Mouse (Mus musculus): ENCODE data around the gene Tmcc2. TPM values are rescaled to one million over a fixed set of nuclear protein-coding genes. Genes with fewer than 3 reads are reported as not detected.

Gene Tmcc2
- total and polyA plus RNA-seq, 3 experiments: 4.1 to 7.2 TPM; not detected in 1

- TF ChIP-seq UBTF (IDR thresholded peaks at IDR 0.05; ENCODE audit: borderline replicate concordance, insufficient read depth, low read depth, low read length) (no peak), NRF1 (IDR thresholded peaks at IDR 0.05; ENCODE audit: insufficient read depth, low read depth, low read length, poor library complexity, severe bottlenecking) (peak; percentile 31; the same call in 1 of the 2 replicates), POLR2AphosphoS5 (IDR thresholded peaks at IDR 0.05; ENCODE audit: borderline replicate concordance, low read depth, low read length) (no peak), MXI1 (IDR thresholded peaks at IDR 0.05; ENCODE audit: low read depth, low read length) (peak; percentile 91), CHD1 (IDR thresholded peaks at IDR 0.05; ENCODE audit: low read depth, low read length) (no peak), GATA1 (IDR thresholded peaks at IDR 0.05; ENCODE audit: low read depth, low read length) (peak; percentile 100), HCFC1 (IDR thresholded peaks at IDR 0.05; ENCODE audit: low read depth, low read length) (peak; percentile 58; the same call in 1 of the 2 replicates), ZNF384 (IDR thresholded peaks at IDR 0.05; ENCODE audit: low read depth, low read length) (0 out of 2 replicates have a peak, but pooled peaks have one; percentile 42), USF1 (IDR thresholded peaks at IDR 0.05; ENCODE audit: low read depth, low read length) (peak; percentile 75; the same call in 1 of the 2 replicates), ELF1 (IDR thresholded peaks at IDR 0.05; ENCODE audit: low read depth, low read length) (peak; percentile 49; the same call in 1 of the 2 replicates), MYB (IDR thresholded peaks at IDR 0.05; ENCODE audit: low read depth, low read length) (peak; percentile 67; the same call in 1 of the 2 replicates), MYC (IDR thresholded peaks at IDR 0.05; ENCODE audit: low read depth, low read length) (peak; percentile 85), SMC3 (IDR thresholded peaks at IDR 0.05; ENCODE audit: low read depth, low read length) (peak; percentile 81), ZKSCAN1 (IDR thresholded peaks at IDR 0.05; ENCODE audit: low read depth, low read length) (no peak), KAT2A (conservative IDR thresholded peaks at IDR 0.05; ENCODE audit: low read depth, low read length) (no peak; the same call in 1 of the 2 replicates), MAZ (IDR thresholded peaks at IDR 0.05; ENCODE audit: low read depth, low read length) (peak; percentile 95), TBP (IDR thresholded peaks at IDR 0.05; ENCODE audit: low read depth, low read length) (0 out of 2 replicates have a peak, but pooled peaks have one; percentile 43), MAFK (IDR thresholded peaks at IDR 0.05; ENCODE audit: borderline replicate concordance, low read depth, low read length) (peak; percentile 88; the same call in 1 of the 2 replicates), MEF2A (IDR thresholded peaks at IDR 0.05; ENCODE audit: extremely low read depth, insufficient replicate concordance, low read depth, low read length, poor library complexity, severe bottlenecking) (no peak)
Measured at GRCm38 (mm10) chr1:132367692-132368506, 23.2 kb downstream of the Tmcc2 start (continued).

GRCm38 (mm10) chr1:132366937-132367336, 24.1 kb downstream of the Tmcc2 start:
- DNase-seq (ENCODE audit: low read depth, low spot score): no peak
- H3K4me3 ChIP-seq (ENCODE audit: control insufficient read depth in 1 of 2, insufficient read depth in 1 of 2, low read depth in 2 of 2, low read length in 2 of 2): no peak overlapping the region
- H3K9me3 ChIP-seq (replicated peaks; ENCODE audit: insufficient read depth, low read length): no peaks in the 10 kb centered on the region
- no peak overlapping the region; the same call in 1 of the 2 replicates for H3K9ac ChIP-seq (ENCODE audit: control insufficient read depth, low read depth, low read length, poor library complexity, severe bottlenecking)
- peaks cover 0 to 23% of the 10 kb centered on the region in 2 experiments; a peak in 2 of 4 replicates for H3K36me3 ChIP-seq (ENCODE audit: control insufficient read depth in 1 of 2, insufficient read depth in 2 of 2, low read length in 2 of 2)
- H3K27me3 ChIP-seq (ENCODE audit: control insufficient read depth in 1 of 2, insufficient read depth in 2 of 2, low read length in 2 of 2): no peaks in the 10 kb centered on the region
- no peak for TF ChIP-seq MAZ (IDR thresholded peaks at IDR 0.05; ENCODE audit: low read depth, low read length)
- TF ChIP-seq NELFE (IDR thresholded peaks at IDR 0.05; ENCODE audit: low read depth, low read length): no peak
- no peak for TF ChIP-seq UBTF (IDR thresholded peaks at IDR 0.05; ENCODE audit: borderline replicate concordance, insufficient read depth, low read depth, low read length)
- TF ChIP-seq MAX (IDR thresholded peaks at IDR 0.05; ENCODE audit: low read length): no peak
- no peak for TF ChIP-seq GABPA (IDR thresholded peaks at IDR 0.05; ENCODE audit: low read depth, low read length)
- no peak for TF ChIP-seq POLR2AphosphoS5 (IDR thresholded peaks at IDR 0.05; ENCODE audit: borderline replicate concordance, low read depth, low read length)
- no peak for TF ChIP-seq POLR2A (IDR thresholded peaks at IDR 0.05; ENCODE audit: control insufficient read depth in 1 of 2, insufficient read depth in 1 of 2, low read depth in 1 of 2, low read length in 2 of 2, poor library complexity in 1 of 2)
- H3K27ac ChIP-seq (ENCODE audit: control insufficient read depth, low read depth, low read length): peak overlapping the region; percentile 63
- no peaks in the 10 kb centered on the region for H3K79me2 ChIP-seq (ENCODE audit: control insufficient read depth, insufficient read depth, low read length, poor library complexity)
- peaks cover 15 to 35% of the 10 kb centered on the region in 2 experiments for H3K4me1 ChIP-seq (ENCODE audit: control insufficient read depth in 1 of 2, insufficient read depth in 2 of 2, low read length in 2 of 2)

All from MEL (cell line).